Mouse (Mus musculus): ENCODE measurements around the gene Ifitm1.

DNA sequence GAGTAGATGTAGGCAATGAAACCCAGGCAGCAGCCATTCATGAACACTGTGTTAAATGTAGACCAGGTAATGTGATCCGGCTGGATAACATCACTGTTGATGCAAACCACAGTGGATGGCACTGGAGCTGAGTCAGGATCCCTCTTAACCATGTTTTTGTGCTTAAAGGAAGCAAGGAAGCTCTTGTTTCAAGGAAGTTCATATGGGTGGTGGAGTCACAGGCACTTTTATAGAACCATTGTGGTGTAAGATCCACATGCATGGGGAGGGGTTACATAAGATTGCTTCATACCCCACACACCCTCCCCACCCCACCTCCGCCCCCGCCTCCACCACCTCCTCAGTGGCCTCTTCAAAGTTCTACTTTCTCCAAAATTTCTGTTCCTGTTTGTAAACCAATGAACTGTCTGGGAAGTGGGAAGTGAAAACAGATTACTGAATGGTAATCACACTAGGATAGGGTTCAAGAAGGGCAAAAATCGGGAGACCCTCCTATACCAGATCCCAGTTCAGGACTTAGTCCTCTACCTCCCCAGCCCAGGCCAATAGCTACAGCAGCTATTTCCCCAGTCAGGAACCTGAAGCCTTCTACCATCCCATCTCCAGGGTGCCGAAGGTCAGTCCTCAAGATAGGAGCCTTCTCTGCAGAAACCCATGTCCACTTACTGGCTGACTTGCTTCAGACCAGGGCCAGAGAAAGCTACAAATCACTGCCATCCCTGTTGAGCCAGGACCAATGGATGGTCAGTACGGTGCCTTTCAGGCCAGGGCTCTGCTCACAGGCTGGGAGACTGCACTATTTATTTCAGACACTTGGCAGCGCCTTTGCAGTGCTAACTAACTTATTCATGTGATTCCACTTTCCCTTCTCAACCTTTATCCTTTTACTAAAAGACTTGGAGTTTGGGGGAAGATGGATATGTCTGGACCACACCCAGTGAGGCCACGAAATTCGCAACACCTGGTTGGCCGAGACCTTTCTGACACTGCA, 50.0 kb downstream of the Ifitm1 start:
- TF ChIP-seq MAX (IDR thresholded peaks at IDR 0.05; ENCODE audit: low read length) (no peak), CTCF (IDR thresholded peaks at IDR 0.05 in 2 of 3, conservative IDR thresholded peaks at IDR 0.05 in 1 of 3; ENCODE audit: control insufficient read depth in 1 of 3, insufficient read depth in 1 of 3, low read depth in 2 of 3, low read length in 3 of 3, poor library complexity in 1 of 3, severe bottlenecking in 1 of 3) (no peak), MEF2A (IDR thresholded peaks at IDR 0.05; ENCODE audit: extremely low read depth, insufficient replicate concordance, low read depth, low read length, poor library complexity, severe bottlenecking) (no peak), POLR2A (IDR thresholded peaks at IDR 0.05; ENCODE audit: control insufficient read depth in 1 of 2, insufficient read depth in 1 of 2, low read depth in 1 of 2, low read length in 2 of 2, poor library complexity in 1 of 2) (no peak), TCF12 (IDR thresholded peaks at IDR 0.05; ENCODE audit: low read depth, low read length) (no peak), MYC (IDR thresholded peaks at IDR 0.05; ENCODE audit: low read depth, low read length) (no peak), ZMIZ1 (IDR thresholded peaks at IDR 0.05; ENCODE audit: low read depth, low read length) (no peak), EP300 (IDR thresholded peaks at IDR 0.05; ENCODE audit: low read depth in 1 of 2, low read length in 2 of 2) (no peak), MAZ (IDR thresholded peaks at IDR 0.05; ENCODE audit: low read depth, low read length) (no peak), SIN3A (IDR thresholded peaks at IDR 0.05; ENCODE audit: low read length) (no peak), USF1 (IDR thresholded peaks at IDR 0.05; ENCODE audit: low read depth, low read length) (no peak), BHLHE40 (IDR thresholded peaks at IDR 0.05; ENCODE audit: borderline replicate concordance, low read depth, low read length) (no peak), ELF1 (IDR thresholded peaks at IDR 0.05; ENCODE audit: low read depth, low read length) (no peak), KAT2A (conservative IDR thresholded peaks at IDR 0.05; ENCODE audit: low read depth, low read length) (no peak)
